Mouse (Mus musculus) ES-E14 (cell line): ENCODE results near the gene Nhp2. TPM values are rescaled to one million over a fixed set of nuclear protein-coding genes. Genes with fewer than 3 reads are reported as not detected.
A peak's percentile ranks its signal among the peaks of the same experiment; 100 is the strongest.

Experiments
- DNase-seq: peaks from one replicate; pipeline ENCODE4 v3.0.0-alpha.2; 2013; ENCODE audit warnings: low read depth, low spot score
- H3K27ac ChIP-seq: 2 replicates; pipeline ENCODE4 v1.5.1; 2012; ENCODE audit warnings: low read depth, mild to moderate bottlenecking, low read length, moderate library complexity, mixed read lengths; ENCODE audit not compliant: poor library complexity, insufficient read depth, severe bottlenecking
- H3K36me3 ChIP-seq: 2 replicates; pipeline ENCODE4 v1.6.1; 2012; ENCODE audit warnings: mild to moderate bottlenecking, low read length, moderate library complexity, mixed read lengths; ENCODE audit not compliant: control insufficient read depth, poor library complexity, insufficient read depth, severe bottlenecking
- H3K4me1 ChIP-seq, 2 experiments: fragments of 150-350 bp in 1 of 2; sonication (generic) in 1 of 2; 2 replicates each; pipeline ENCODE4 v1.6.1; 2012; ENCODE audit warnings: low read length in 2 of 2, mild to moderate bottlenecking in 1 of 2, mixed read lengths in 1 of 2; ENCODE audit not compliant: control insufficient read depth in 2 of 2, insufficient read depth in 2 of 2, poor library complexity in 1 of 2
- H3K4me3 ChIP-seq, 2 experiments: fragments of 150-350 bp in 1 of 2; sonication (generic) in 1 of 2; 2 replicates each; pipeline ENCODE4 v1.5.1; 2012; ENCODE audit warnings: low read length in 2 of 2, low read depth in 1 of 2, mild to moderate bottlenecking in 1 of 2, mixed read lengths in 1 of 2; ENCODE audit not compliant: insufficient read depth in 1 of 2, poor library complexity in 1 of 2, severe bottlenecking in 1 of 2
- H3K9ac ChIP-seq: 2 replicates; pipeline ENCODE4 v1.6.1; 2012; ENCODE audit warnings: low read depth, mild to moderate bottlenecking, low read length, mixed read lengths; ENCODE audit not compliant: poor library complexity, insufficient read depth, severe bottlenecking
- H3K9me3 ChIP-seq: fragments of 150-350 bp; sonication (generic); 2 replicates; pipeline ENCODE4 v1.6.1; 2012; ENCODE audit warnings: low read depth, mild to moderate bottlenecking, low read length; ENCODE audit not compliant: control insufficient read depth, insufficient read depth
- CHD2 ChIP-seq: IDR thresholded peaks from 2 replicates; pipeline ENCODE4 v1.6.1; 2014; ENCODE audit warnings: mild to moderate bottlenecking, low read depth, low read length, inconsistent platforms
- HCFC1 ChIP-seq: IDR thresholded peaks from 2 replicates; pipeline ENCODE4 v1.6.1; 2012; ENCODE audit warnings: low read length, inconsistent platforms, borderline replicate concordance; ENCODE audit not compliant: insufficient read depth
- MAFK ChIP-seq: IDR thresholded peaks from 2 replicates; pipeline ENCODE4 v1.6.1; 2014; ENCODE audit warnings: mild to moderate bottlenecking, low read depth, low read length, inconsistent platforms; ENCODE audit not compliant: insufficient read depth
- ZC3H11A ChIP-seq: IDR thresholded peaks from 2 replicates; pipeline ENCODE4 v1.6.1; 2012; ENCODE audit warnings: low read depth, mild to moderate bottlenecking, inconsistent platforms, low read length, borderline replicate concordance
- ZNF384 ChIP-seq: IDR thresholded peaks from 2 replicates; pipeline ENCODE4 v1.6.1; 2012; ENCODE audit warnings: low read depth, low read length, inconsistent platforms
- in situ Hi-C, 2 experiments: fragments of 600-800 bp; cut with MboI; formaldehyde crosslinking; loops; one replicate each; pipeline ENCODE4 v1.15.1; 2025; ENCODE audit warnings: low sequenced_read_pairs in 2 of 2, inconsistent platforms in 1 of 2; ENCODE audit not compliant: unreplicated experiment in 2 of 2
- total RNA-seq: library from RNA; depleted of rRNA; stranded (reverse); fragments of 300-350 nt; gene quantifications from 2 replicates; pipeline ENCODE4 v1.2.3, GENCODE M21; 2012

Nhp2 gene
- total RNA-seq, 1 experiment: 452 TPM

GRCm38 (mm10) chr11:51649111-51649888 lies 29.8 kb downstream of the Nhp2 start:
- in situ Hi-C loops: no loop called here
- H3K9me3 ChIP-seq: no peaks in the 10 kb centered on the region
- H3K27ac ChIP-seq: peak overlapping the region; percentile 67; the same call in 1 of the 2 replicates
- H3K4me1 ChIP-seq: peaks cover 11 to 33% of the 10 kb centered on the region in 2 experiments
- peaks cover 26% of the 10 kb centered on the region for H3K36me3 ChIP-seq
- H3K4me3 ChIP-seq: peak overlapping the region; percentile 77 to 83
- DNase-seq: no peak
- peak overlapping the region; percentile 80; the same call in 1 of the 2 replicates for H3K9ac ChIP-seq
- TF ChIP-seq ZNF384 (no peak), HCFC1 (no peak), CHD2 (no peak), ZC3H11A (no peak), MAFK (no peak)

- H3K9me3 ChIP-seq: no peaks in the 10 kb centered on the region
- in situ Hi-C loops: no loop called here
- peak overlapping the region; percentile 77 to 83 for H3K4me3 ChIP-seq
- DNase-seq: no peak
- TF ChIP-seq CHD2 (no peak), ZC3H11A (no peak), HCFC1 (no peak), MAFK (no peak), ZNF384 (no peak)
- H3K36me3 ChIP-seq: peaks cover 26% of the 10 kb centered on the region
- H3K9ac ChIP-seq: peak overlapping the region; percentile 80
- peaks cover 9 to 28% of the 10 kb centered on the region in 2 experiments for H3K4me1 ChIP-seq
- peak overlapping the region; percentile 19; the same call in 1 of the 2 replicates for H3K27ac ChIP-seq
Measured at GRCm38 (mm10) chr11:51649889-51650199, 30.3 kb downstream of the Nhp2 start.

GRCm38 (mm10) chr11:51650261-51650660 lies 30.7 kb downstream of the Nhp2 start:
- Histone ChIP-seq H3K4me3 (peak overlapping the region; percentile 77 to 83), H3K9ac (peak overlapping the region; percentile 80), H3K36me3 (peaks cover 26% of the 10 kb centered on the region), H3K9me3 (no peaks in the 10 kb centered on the region), H3K27ac (peak overlapping the region; percentile 37; the same call in 1 of the 2 replicates), H3K4me1 (peaks cover 9 to 25% of the 10 kb centered on the region in 2 experiments)
- DNase-seq: no peak
- TF ChIP-seq HCFC1 (no peak), MAFK (no peak), CHD2 (no peak), ZC3H11A (no peak), ZNF384 (no peak)
- in situ Hi-C loops: no loop called here

GRCm38 (mm10) chr11:51650691-51651515 lies 31.4 kb downstream of the Nhp2 start, which contains the start of the genes N4bp3 and D930048N14Rik:
N4bp3 (minus strand) TSS chr11:51650842.
D930048N14Rik (plus strand) TSS chr11:51650954.
- Histone ChIP-seq H3K9me3 (no peaks in the 10 kb centered on the region), H3K36me3 (peaks cover 21% of the 10 kb centered on the region), H3K9ac (peak within 1 kb of the TSS; percentile 80), H3K4me1 (peaks cover 9 to 25% of the 10 kb centered on the region in 2 experiments), H3K27ac (peak within 1 kb of the TSS; percentile 37; the same call in 1 of the 2 replicates), H3K4me3 (peak within 1 kb of the TSS; percentile 77 to 83)
- no peak for DNase-seq
- TF ChIP-seq CHD2 (no peak), ZNF384 (no peak), MAFK (no peak), HCFC1 (no peak)
- in situ Hi-C loops: no loop called here
